Mouse (Mus musculus) limb, embryonic 14.5 days (tissue): ENCODE measurements around the gene Gm20388. TPM values are rescaled to one million over a fixed set of nuclear protein-coding genes. Genes with fewer than 3 reads are reported as not detected.

ENCODE experiments used
- ATAC-seq: fragments of 200-750 bp; cut with Nextera tagmentation; 2 replicates; pipeline ENCODE4 v1.8.0; 2017; ENCODE audit warnings: low read depth, moderate number of reproducible peaks, moderate TSS enrichment; ENCODE audit not compliant: low FRiP score
- DNase-seq: peaks from one replicate; pipeline ENCODE4 v3.0.0-alpha.2; 2015; ENCODE audit warnings: low spot score
- H3K27ac ChIP-seq: fragments of 300-500 bp; sonication (generic); replicated peaks from 2 replicates; pipeline ENCODE4 v1.5.1; 2014; ENCODE audit warnings: low read depth, mild to moderate bottlenecking, low read length, moderate library complexity, mixed read lengths
- H3K27me3 ChIP-seq: fragments of 300-500 bp; sonication (generic); 2 replicates; pipeline ENCODE4 v1.6.1; 2014; ENCODE audit warnings: low read length, mixed read lengths; ENCODE audit not compliant: control insufficient read depth, insufficient read depth
- H3K36me3 ChIP-seq: fragments of 300-500 bp; sonication (generic); 2 replicates; pipeline ENCODE4 v1.6.1; 2014; ENCODE audit warnings: mild to moderate bottlenecking, low read length, moderate library complexity, mixed read lengths; ENCODE audit not compliant: control insufficient read depth, insufficient read depth
- H3K4me1 ChIP-seq: fragments of 300-500 bp; sonication (generic); 2 replicates; pipeline ENCODE4 v1.6.1; 2014; ENCODE audit warnings: antibody characterized with exemption, low read length, mixed read lengths; ENCODE audit not compliant: control insufficient read depth, insufficient read depth
- H3K4me2 ChIP-seq: fragments of 300-500 bp; sonication (generic); replicated peaks from 2 replicates; pipeline ENCODE4 v1.6.1; 2014; ENCODE audit warnings: low read depth, mild to moderate bottlenecking, low read length, moderate library complexity; ENCODE audit not compliant: severe bottlenecking
- H3K4me3 ChIP-seq: fragments of 300-500 bp; sonication (generic); replicated peaks from 2 replicates; pipeline ENCODE4 v1.5.1; 2014; ENCODE audit warnings: low read length
- H3K9ac ChIP-seq: fragments of 300-500 bp; sonication (generic); 2 replicates; pipeline ENCODE4 v1.6.1; 2014; ENCODE audit warnings: mild to moderate bottlenecking, low read depth, low read length, moderate library complexity; ENCODE audit not compliant: severe bottlenecking
- H3K9me3 ChIP-seq: fragments of 300-500 bp; sonication (generic); 2 replicates; pipeline ENCODE4 v1.6.1; 2016; ENCODE audit warnings: low read length; ENCODE audit not compliant: control insufficient read depth
- POLR2A ChIP-seq: fragments of 200-500 bp; IDR thresholded peaks from 2 replicates; pipeline ENCODE4 v1.8.0; 2012; ENCODE audit warnings: inconsistent platforms, mild to moderate bottlenecking, moderate library complexity, borderline replicate concordance; ENCODE audit not compliant: insufficient read depth, insufficient read length; ENCODE audit errors: extremely low read depth
- WGBS: fragments of 180-500 bp; shearing (Covaris S2); extraction: QIAGEN DNeasy Blood & Tissue Kit; methylation state at CpG from one replicate; pipeline ENCODE4 v1.1.7; 2014; 5-methylcytosine and 5-hydroxymethylcytosine counted together
- polyA plus RNA-seq, 2 experiments: library from polyadenylated mRNA; depleted of rRNA in 1 of 2; stranded (reverse) in 1 of 2; unstranded in 1 of 2; fragments of >200 nt; fragmentation: Nextera tagmentation in 1 of 2; extraction: Ambion mirVana in 1 of 2; gene quantifications; 2 replicates each; pipeline versions ENCODE4 v1.2.1 to v1.2.3; 2012 to 2014

Gm20388 gene
- polyA plus RNA-seq, 2 experiments: 1.9 to 49.9 TPM

DNA sequence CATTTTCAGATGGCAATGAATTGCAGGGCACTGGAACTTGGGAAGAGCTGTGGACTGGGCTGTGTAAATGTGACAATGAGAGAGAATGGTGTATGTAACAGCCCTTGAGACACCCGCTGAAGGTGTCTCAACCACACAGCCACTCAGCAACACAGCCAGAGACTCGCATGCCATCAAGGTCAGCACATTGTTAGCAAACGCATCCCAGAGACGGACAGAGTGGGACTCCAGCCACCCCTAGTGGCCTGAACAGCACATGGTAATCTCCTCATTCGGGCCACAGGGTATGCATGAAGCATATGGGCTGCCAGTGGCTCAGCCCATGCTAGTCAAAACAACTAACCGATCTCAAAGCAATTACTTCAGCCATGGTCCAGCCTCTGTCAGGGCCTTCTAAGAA is 4468.6 kb downstream of the Gm20388 start:
- Histone ChIP-seq H3K36me3 (no peaks in the 10 kb centered on the region), H3K9ac (no peak overlapping the region), H3K4me3 (no peak overlapping the region), H3K4me2 (no peak overlapping the region), H3K27me3 (no peaks in the 10 kb centered on the region), H3K9me3 (no peaks in the 10 kb centered on the region), H3K27ac (no peak overlapping the region), H3K4me1 (no peaks in the 10 kb centered on the region)
- WGBS: 68% methylated on average over 6 of the region's 6 CpGs
- DNase-seq (no peak), ATAC-seq (no peak)
- no peak for TF ChIP-seq POLR2A

DNA sequence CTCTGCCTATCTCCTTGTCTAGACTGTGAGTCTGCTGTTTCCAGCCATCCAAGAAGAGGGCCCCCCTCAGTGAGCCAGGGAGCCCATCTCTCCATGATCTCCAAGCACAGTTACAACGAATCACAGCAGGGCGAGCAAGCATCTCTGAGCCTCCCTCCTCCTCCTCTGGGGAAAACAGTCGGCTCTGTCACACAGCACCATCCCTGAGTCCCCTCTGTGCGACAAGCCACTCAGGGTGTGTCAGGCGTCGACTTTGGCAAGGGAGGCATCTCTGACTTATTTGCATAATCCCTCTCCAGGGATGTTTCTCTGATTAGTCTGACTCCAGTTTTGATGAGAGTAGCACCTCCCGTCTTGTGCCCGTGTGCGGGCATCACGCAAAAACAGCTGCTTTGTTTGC is 4471.6 kb downstream of the Gm20388 start:
- Histone ChIP-seq H3K9ac (no peak overlapping the region), H3K27ac (no peak overlapping the region), H3K4me2 (no peak overlapping the region), H3K4me3 (no peak overlapping the region), H3K9me3 (no peaks in the 10 kb centered on the region), H3K27me3 (no peaks in the 10 kb centered on the region), H3K36me3 (no peaks in the 10 kb centered on the region), H3K4me1 (no peaks in the 10 kb centered on the region)
- no peak for TF ChIP-seq POLR2A
- DNase-seq (no peak), ATAC-seq (no peak)
- 66% methylated on average over 10 of the region's 10 CpGs for WGBS

DNA sequence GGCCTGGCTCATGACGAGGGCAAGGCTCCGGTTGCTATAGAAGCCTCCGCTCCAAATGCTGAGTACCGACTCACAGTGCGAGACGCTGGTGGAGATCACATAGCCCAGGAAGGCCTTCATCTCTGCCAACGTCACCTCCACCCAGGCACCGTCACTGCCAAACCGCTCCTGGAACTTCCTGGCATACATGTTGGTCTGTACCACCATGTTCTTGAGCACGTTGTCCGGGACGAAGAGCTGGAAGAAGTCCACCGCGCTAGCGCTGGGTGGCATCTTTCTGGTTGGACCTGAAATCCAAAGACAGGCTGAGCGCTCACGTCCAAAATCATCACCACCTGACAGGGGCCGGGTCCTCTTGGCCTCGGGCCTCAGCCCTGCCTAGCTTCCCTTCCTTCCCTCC is 4473.7 kb downstream of the Gm20388 start:
- Histone ChIP-seq H3K27me3 (no peaks in the 10 kb centered on the region), H3K9me3 (no peaks in the 10 kb centered on the region), H3K4me2 (no peak overlapping the region), H3K4me3 (no peak overlapping the region), H3K27ac (no peak overlapping the region), H3K36me3 (no peaks in the 10 kb centered on the region), H3K4me1 (no peaks in the 10 kb centered on the region), H3K9ac (no peak overlapping the region)
- ATAC-seq (no peak), DNase-seq (no peak)
- TF ChIP-seq POLR2A: no peak
- WGBS: 89% methylated on average over 19 of the region's 19 CpGs

DNA sequence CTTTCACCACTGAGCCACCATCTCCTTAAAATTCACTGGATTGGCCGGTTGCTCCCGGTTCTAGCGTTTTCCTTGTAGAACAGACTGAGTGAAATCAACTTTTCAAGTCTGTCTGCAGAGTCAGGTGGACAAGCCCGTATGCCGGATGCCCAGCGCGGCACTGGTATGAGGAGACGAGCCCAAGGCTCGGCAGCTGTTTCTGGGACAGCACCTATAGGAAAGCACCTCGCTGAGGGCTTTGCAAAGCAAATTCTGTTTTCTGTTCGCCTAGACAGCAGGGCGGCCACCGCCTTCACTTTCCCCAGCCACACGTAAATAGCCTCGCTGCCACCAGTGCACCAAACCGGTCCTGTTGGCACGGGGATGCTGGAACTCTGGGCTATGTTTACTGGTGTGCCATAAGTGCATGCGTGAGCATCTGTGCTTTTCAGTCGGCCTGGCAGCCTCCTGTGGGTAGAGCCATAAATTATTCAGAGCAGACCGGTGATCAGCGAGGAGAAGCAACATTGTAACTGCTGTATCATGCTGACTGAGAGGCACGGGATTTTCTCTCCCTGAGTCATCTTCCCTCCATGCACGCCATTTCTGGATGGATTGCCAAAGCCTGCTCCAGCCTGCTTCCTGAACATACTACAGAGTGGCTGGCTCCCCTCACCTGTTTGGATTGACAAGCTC is 4475.7 kb downstream of the Gm20388 start:
- Histone ChIP-seq H3K9me3 (no peaks in the 10 kb centered on the region), H3K4me3 (no peak overlapping the region), H3K4me2 (no peak overlapping the region), H3K36me3 (no peaks in the 10 kb centered on the region), H3K27me3 (no peaks in the 10 kb centered on the region), H3K9ac (no peak overlapping the region), H3K27ac (no peak overlapping the region), H3K4me1 (no peaks in the 10 kb centered on the region)
- DNase-seq: no peak
- no peak for TF ChIP-seq POLR2A
- 80% methylated on average over 23 of the region's 23 CpGs for WGBS
- ATAC-seq: no peak

DNA sequence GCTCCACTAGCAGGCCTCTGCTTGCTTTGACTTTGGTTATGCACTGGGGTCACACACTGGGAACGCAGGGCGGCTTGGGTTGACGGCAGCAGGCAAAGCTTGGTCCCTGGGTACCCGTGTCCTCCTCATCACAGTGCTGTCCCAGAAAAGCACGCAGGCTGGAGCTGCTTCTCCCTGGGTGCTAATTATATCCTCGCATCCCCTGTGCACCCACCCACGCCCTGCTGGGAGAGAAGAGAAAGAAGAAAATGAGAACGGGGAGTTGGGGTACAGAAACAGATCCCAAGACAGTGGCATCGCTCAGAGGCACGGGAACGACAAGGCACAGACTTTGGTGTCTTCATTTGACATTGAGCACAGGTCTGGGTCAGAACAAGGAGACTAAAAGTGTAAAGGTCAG is 4478.9 kb downstream of the Gm20388 start:
- H3K27me3 ChIP-seq: no peaks in the 10 kb centered on the region
- H3K4me2 ChIP-seq: no peak overlapping the region
- no peak for DNase-seq
- H3K4me3 ChIP-seq: no peak overlapping the region
- WGBS: 85% methylated on average over 11 of the region's 11 CpGs
- no peak overlapping the region for H3K27ac ChIP-seq
- no peaks in the 10 kb centered on the region for H3K9me3 ChIP-seq
- ATAC-seq: no peak
- H3K36me3 ChIP-seq: no peaks in the 10 kb centered on the region
- H3K9ac ChIP-seq: no peak overlapping the region
- no peak for TF ChIP-seq POLR2A
- peaks cover 3% of the 10 kb centered on the region; the same call in 1 of the 2 replicates for H3K4me1 ChIP-seq

DNA sequence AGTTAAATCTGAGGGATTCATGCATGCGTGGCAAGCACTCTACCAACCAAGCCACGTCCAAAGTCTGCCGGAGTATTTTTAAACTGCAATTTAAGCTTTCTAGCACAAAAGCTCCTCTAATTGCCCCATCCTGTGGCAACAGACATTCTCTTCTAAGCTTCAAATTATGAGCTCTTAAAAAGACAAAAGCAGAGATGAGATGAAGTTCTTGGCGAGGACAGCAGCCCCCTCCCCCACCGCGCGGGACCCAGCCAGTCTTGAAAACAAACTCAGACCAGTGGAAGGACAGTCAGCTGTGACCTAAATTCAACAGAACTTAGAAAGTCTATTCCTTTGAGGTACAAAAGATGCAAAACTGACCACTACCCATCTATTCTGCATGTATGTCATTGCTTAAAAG is 4480.6 kb downstream of the Gm20388 start:
- no peak for TF ChIP-seq POLR2A
- Histone ChIP-seq H3K36me3 (no peaks in the 10 kb centered on the region), H3K27ac (no peak overlapping the region), H3K4me3 (no peak overlapping the region), H3K27me3 (no peaks in the 10 kb centered on the region), H3K4me2 (no peak overlapping the region), H3K9me3 (no peaks in the 10 kb centered on the region), H3K4me1 (peaks cover 3% of the 10 kb centered on the region; the same call in 1 of the 2 replicates), H3K9ac (no peak overlapping the region)
- 85% methylated on average over 7 of the region's 7 CpGs for WGBS
- DNase-seq (no peak), ATAC-seq (no peak)
